In genomic region chr1:105446212-105446611, GRCm38 (mm10) we compare ENCODE assay signal across 26 mouse cellular contexts.
DNase-seq lines count a peak whose midpoint lies in the region; ATAC-seq and TF ChIP-seq lines count a peak whose summit lies in the region.
"Had no signal": no experiment of that assay in that cellular context is flagged by ENCODE, and none has a peak within 500 bp of the region (broad histone marks: within the 10 kb centered on the region; RNA-seq: fewer than 3 reads in every experiment).

No protein-coding gene starts in this region.

- ATAC-seq in frontal cortex, adult (ENCODE audit: low TSS enrichment) = peak; percentile 64; the same call in 1 of the 2 replicates
- ATAC-seq in kidney, postnatal 0 days (replicated peaks; ENCODE audit: low FRiP score, low read depth) = no peak
- peak; percentile 53 to 73; a peak in 2 of 4 replicates for ATAC-seq in hematopoietic stem cell, adult 5-6 weeks (replicated peaks in 1 of 2; ENCODE audit: insufficient read depth in 1 of 2, low FRiP score in 2 of 2, low TSS enrichment in 1 of 2, low read depth in 1 of 2, poor library complexity in 2 of 2, severe bottlenecking in 2 of 2)
- ATAC-seq: intestine, embryonic 15.5 days; liver, postnatal 0 days; midbrain, embryonic 16.5 days had no signal

- no peak overlapping the region for H3K4me3 ChIP-seq in kidney, postnatal 0 days (replicated peaks; ENCODE audit: low read depth, low read length)
- H3K4me3 ChIP-seq: forebrain, embryonic 10.5 days; gastrocnemius, adult 2 months; hindbrain, embryonic 15.5 days; intestine, embryonic 15.5 days; kidney, embryonic 15.5 days; limb, embryonic 12.5 days had no signal

- DNase-seq in frontal cortex, postnatal 14 days (ENCODE audit: low spot score in 2 of 2) = no peak
- DNase-seq in kidney, postnatal 0 days (ENCODE audit: low spot score) = peak; percentile 13
- no peak for DNase-seq in kidney, postnatal 10 days
- peak; percentile 29 for DNase-seq in 416B (ENCODE audit: low read depth)
- DNase-seq in spleen, postnatal 36 days (ENCODE audit: low spot score in 2 of 2) = no peak
- DNase-seq: adrenal gland, adult 2 months; cerebellum, adult 11-12 months; cerebellum, postnatal 10 days; gastrocnemius, adult 2 months; heart, postnatal 10 days; liver, postnatal 0 days; lung, postnatal 36 days; right cerebral cortex, adult 18-20 months; thymus, adult 2 months; thymus, postnatal 4 days had no signal

- no peak overlapping the region for H3K9ac ChIP-seq in kidney, postnatal 0 days (ENCODE audit: low read depth, low read length)
- H3K9ac ChIP-seq: hindbrain, embryonic 15.5 days; intestine, embryonic 15.5 days; kidney, embryonic 15.5 days; limb, embryonic 12.5 days; liver, postnatal 0 days had no signal

- H3K9me3 ChIP-seq in kidney, postnatal 0 days (replicated peaks; ENCODE audit: low read length) = 0 out of 2 replicates have a peak, but pooled peaks cover 5% of the 10 kb centered on the region
- H3K9me3 ChIP-seq: G1E; hindbrain, embryonic 15.5 days; intestine, embryonic 15.5 days; kidney, embryonic 15.5 days had no signal

- H3K36me3 ChIP-seq in kidney, postnatal 0 days (ENCODE audit: insufficient read depth, low read length) = no peaks in the 10 kb centered on the region
- H3K36me3 ChIP-seq: forebrain, embryonic 10.5 days; G1E; hindbrain, embryonic 15.5 days; intestine, embryonic 15.5 days; kidney, embryonic 15.5 days; limb, embryonic 12.5 days had no signal

- H3K4me2 ChIP-seq in kidney, postnatal 0 days (ENCODE audit: low read length) = no peak overlapping the region
- H3K4me2 ChIP-seq: heart, embryonic 11.5 days; hindbrain, embryonic 15.5 days; intestine, embryonic 15.5 days; kidney, embryonic 15.5 days; limb, embryonic 12.5 days; liver, embryonic 11.5 days had no signal

- no peaks in the 10 kb centered on the region for H3K27me3 ChIP-seq in kidney, postnatal 0 days (ENCODE audit: insufficient read depth, low read length)
- H3K27me3 ChIP-seq: hindbrain, embryonic 15.5 days; intestine, embryonic 15.5 days; kidney, embryonic 15.5 days; limb, embryonic 12.5 days had no signal

- peak; percentile 44 for TF ChIP-seq CTCF in kidney, postnatal 0 days (IDR thresholded peaks at IDR 0.05; ENCODE audit: low read depth)

- WGBS in kidney, postnatal 0 days = 69% methylated on average over 1 of the region's 1 CpGs

- no peaks in the 10 kb centered on the region for H3K4me1 ChIP-seq in kidney, postnatal 0 days (replicated peaks; ENCODE audit: insufficient read depth, low read length)
- H3K4me1 ChIP-seq: forebrain, embryonic 10.5 days; hindbrain, embryonic 15.5 days; intestine, embryonic 15.5 days; kidney, embryonic 15.5 days; limb, embryonic 12.5 days had no signal

- no peak overlapping the region for H3K27ac ChIP-seq in kidney, postnatal 0 days
- H3K27ac ChIP-seq: forebrain, embryonic 10.5 days; gastrocnemius, adult 2 months; hindbrain, embryonic 15.5 days; intestine, embryonic 15.5 days; kidney, embryonic 15.5 days; limb, embryonic 12.5 days had no signal

Comparison
In these comparisons a context has a peak if more than half of its experiments do, and no peak if none do; other contexts are left out.
1. DNase-seq: peak in kidney, postnatal 0 days (single experiment) and 416B (single experiment); none in frontal cortex, postnatal 14 days (0 of 2), kidney, postnatal 10 days (single experiment) and spleen, postnatal 36 days (0 of 2).